Mouse (Mus musculus) lung, adult 2 months (tissue): Measurements from ENCODE around the gene Gm20715. TPM values are rescaled to one million over a fixed set of nuclear protein-coding genes. Genes with fewer than 3 reads are reported as not detected.

Source experiments
- DNase-seq: peaks from one replicate; pipeline ENCODE4 v3.0.0; 2022
- H3K4me1 ChIP-seq: fragments of 200-500 bp; 2 replicates; pipeline ENCODE4 v1.6.1; 2011; ENCODE audit warnings: low read length; ENCODE audit not compliant: control insufficient read depth, insufficient read depth
- H3K4me3 ChIP-seq: fragments of 200-500 bp; replicated peaks from 2 replicates; pipeline ENCODE3; 2011; ENCODE audit warnings: low read depth, mild to moderate bottlenecking, control low read depth, low read length; ENCODE audit errors: extremely low read depth
- CTCF ChIP-seq: fragments of 200-500 bp; IDR thresholded peaks from 2 replicates; pipeline ENCODE4 v1.5.1; 2011; ENCODE audit warnings: mild to moderate bottlenecking, low read length, control low read depth; ENCODE audit not compliant: insufficient read depth
- POLR2A ChIP-seq: fragments of 200-500 bp; IDR thresholded peaks from 2 replicates; pipeline ENCODE4 v1.6.1; 2011; ENCODE audit warnings: low read depth, mild to moderate bottlenecking, control low read depth, low read length, borderline replicate concordance; ENCODE audit errors: extremely low read depth
- WGBS: fragments of 180-500 bp; shearing (Covaris S2); methylation state at CpG from one replicate; pipeline ENCODE4 v1.1.7; 2018; 5-methylcytosine and 5-hydroxymethylcytosine counted together
- polyA plus RNA-seq: library from polyadenylated mRNA; depleted of rRNA; stranded (reverse); fragments of >200 nt; gene quantifications from 2 replicates; pipeline ENCODE4 v1.2.3, GENCODE M21; 2012

Gene Gm20715
- polyA plus RNA-seq, 1 experiment, result not detected

GRCm38 (mm10) chr7:6372993-6373392 is 37.1 kb upstream of the Gm20715 start:
- WGBS, result 88% methylated on average over 3 of the region's 3 CpGs
- TF ChIP-seq POLR2A (no peak), CTCF (no peak)

GRCm38 (mm10) chr7:6378441-6378840 is 31.6 kb upstream of the Gm20715 start:
- Histone ChIP-seq H3K4me1 (peaks cover 3% of the 10 kb centered on the region), H3K4me3 (no peak overlapping the region)
- DNase-seq, result no peak
- TF ChIP-seq POLR2A (no peak), CTCF (no peak)
- 85% methylated on average over 8 of the region's 8 CpGs for WGBS

More at GRCm38 (mm10) chr7:6372993-6373392, 37.1 kb upstream of the Gm20715 start:
- H3K4me1 ChIP-seq, result no peaks in the 10 kb centered on the region
- no peak for DNase-seq
- H3K4me3 ChIP-seq, result no peak overlapping the region

GRCm38 (mm10) chr7:6381431-6381830 is 28.6 kb upstream of the Gm20715 start:
- Histone ChIP-seq H3K4me3 (no peak overlapping the region), H3K4me1 (peaks cover 8% of the 10 kb centered on the region)
- DNase-seq, result no peak
- 77% methylated on average over 2 of the region's 2 CpGs for WGBS
- TF ChIP-seq CTCF (no peak), POLR2A (no peak)

GRCm38 (mm10) chr7:6383044-6383455 is 27.0 kb upstream of the Gm20715 start, which contains the start of gene Zfp28:
TSS of gene Zfp28 (plus strand) at chr7:6383295.
- no peak for TF ChIP-seq CTCF
- peak; percentile 33; the same call in 1 of the 2 replicates for TF ChIP-seq POLR2A
- DNase-seq, result peak; percentile 91
- Histone ChIP-seq H3K4me1 (peaks cover 8% of the 10 kb centered on the region), H3K4me3 (peak within 1 kb of the TSS; percentile 86)
- under 1% methylated on average over 28 of the region's 28 CpGs for WGBS

- no peak for DNase-seq
- TF ChIP-seq POLR2A (no peak), CTCF (no peak)
- WGBS, result 43% methylated on average over 8 of the region's 8 CpGs
- Histone ChIP-seq H3K4me1 (peaks cover 8% of the 10 kb centered on the region), H3K4me3 (no peak overlapping the region)
Observed at GRCm38 (mm10) chr7:6384011-6384410, 26.1 kb upstream of the Gm20715 start.

GRCm38 (mm10) chr7:6386995-6387394 is 23.1 kb upstream of the Gm20715 start:
- no peak overlapping the region for H3K4me3 ChIP-seq
- WGBS, result 58% methylated on average over 8 of the region's 8 CpGs
- H3K4me1 ChIP-seq, result peaks cover 8% of the 10 kb centered on the region
- DNase-seq, result no peak
- TF ChIP-seq CTCF (no peak), POLR2A (no peak)

- WGBS, result 83% methylated on average over 5 of the region's 5 CpGs
- DNase-seq, result no peak
- TF ChIP-seq POLR2A (no peak), CTCF (no peak)
- H3K4me1 ChIP-seq, result peaks cover under 1% of the 10 kb centered on the region; the same call in 1 of the 2 replicates
- H3K4me3 ChIP-seq, result no peak overlapping the region
Observed at GRCm38 (mm10) chr7:6388971-6389370, 21.1 kb upstream of the Gm20715 start.

GRCm38 (mm10) chr7:6389449-6389848 is 20.6 kb upstream of the Gm20715 start:
- WGBS, result 76% methylated on average over 5 of the region's 5 CpGs
- Histone ChIP-seq H3K4me1 (no peaks in the 10 kb centered on the region), H3K4me3 (no peak overlapping the region)
- no peak for TF ChIP-seq CTCF
- no peak for TF ChIP-seq POLR2A
- DNase-seq, result no peak

- 27% methylated on average over 25 of the region's 25 CpGs for WGBS
- peak; percentile 21 for DNase-seq
- no peak for TF ChIP-seq CTCF
- TF ChIP-seq POLR2A, result 0 out of 2 replicates have a peak, but pooled peaks have one; percentile 4
- H3K4me3 ChIP-seq, result peak within 1 kb of the TSS; percentile 45
- no peaks in the 10 kb centered on the region for H3K4me1 ChIP-seq
Observed at GRCm38 (mm10) chr7:6397996-6398975, 11.8 kb upstream of the Gm20715 start, which contains the start of gene Smim17. TSS of gene Smim17 (plus strand) at chr7:6398715.
